Mouse (Mus musculus): Measurements from ENCODE around the gene Rrp9. TPM values are rescaled to one million over a fixed set of nuclear protein-coding genes. Genes with fewer than 3 reads are reported as not detected.

Gene Rrp9
- 27.4 and 29.2 TPM in 2 replicates for polyA plus RNA-seq (2012; rRNA removed)

DNA sequence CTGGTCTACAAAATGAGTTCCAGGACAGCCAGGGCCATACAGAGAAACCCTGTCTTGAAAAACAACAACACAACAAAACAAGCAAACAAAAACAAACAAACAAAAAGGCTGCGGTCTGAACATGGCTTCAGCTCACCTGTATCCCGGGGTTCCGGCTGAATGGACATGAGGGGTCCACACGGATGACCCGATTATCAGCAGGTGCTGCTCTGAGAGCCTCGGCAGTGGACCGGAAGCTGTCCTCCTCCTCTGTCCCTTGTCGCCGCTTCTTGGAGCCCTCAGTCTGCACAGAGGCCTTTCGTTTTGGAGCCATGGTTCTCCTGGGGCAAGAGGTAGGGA lies at the start of gene Rrp9:
Gene Rrp9 (plus strand): TSS at position 301 of the 339 bp plus-strand sequence.
- DNase-seq: no peak
- Histone ChIP-seq H3K4me3 (replicated peaks; ENCODE audit: extremely low read depth, low read depth, low read length) (peak within 1 kb of the TSS; percentile 49), H3K4me1 (ENCODE audit: control insufficient read depth, insufficient read depth, low read length) (peaks cover 13% of the 10 kb centered on the region)
- WGBS: 58% methylated on average over 10 of the region's 10 CpGs
- TF ChIP-seq POLR2A (IDR thresholded peaks at IDR 0.05; ENCODE audit: borderline replicate concordance, extremely low read depth, low read depth, low read length): no peak
- TF ChIP-seq CTCF (IDR thresholded peaks at IDR 0.05; ENCODE audit: insufficient read depth, low read length): no peak

- peaks cover 8% of the 10 kb centered on the region for H3K4me1 ChIP-seq (ENCODE audit: control insufficient read depth, insufficient read depth, low read length)
- peak overlapping the region; percentile 85 for H3K4me3 ChIP-seq (replicated peaks; ENCODE audit: extremely low read depth, low read depth, low read length)
- TF ChIP-seq POLR2A (IDR thresholded peaks at IDR 0.05; ENCODE audit: borderline replicate concordance, extremely low read depth, low read depth, low read length): no peak
- no peak for TF ChIP-seq CTCF (IDR thresholded peaks at IDR 0.05; ENCODE audit: insufficient read depth, low read length)
- 5% methylated on average over 11 of the region's 11 CpGs for WGBS
- no peak for DNase-seq
Measured at GRCm38 (mm10) chr9:106428719-106429220, 47.0 kb upstream of the Rrp9 start.

- TF ChIP-seq CTCF (IDR thresholded peaks at IDR 0.05; ENCODE audit: insufficient read depth, low read length): no peak
- TF ChIP-seq POLR2A (IDR thresholded peaks at IDR 0.05; ENCODE audit: borderline replicate concordance, extremely low read depth, low read depth, low read length): peak; percentile 80
- peaks cover 8% of the 10 kb centered on the region for H3K4me1 ChIP-seq (ENCODE audit: control insufficient read depth, insufficient read depth, low read length)
- WGBS: under 1% methylated on average over 55 of the region's 55 CpGs
- DNase-seq: peak; percentile 97
- H3K4me3 ChIP-seq (replicated peaks; ENCODE audit: extremely low read depth, low read depth, low read length): peak within 1 kb of the TSS; percentile 85
Measured at GRCm38 (mm10) chr9:106429221-106430014, 46.3 kb upstream of the Rrp9 start, which contains the start of gene Rpl29. Gene Rpl29 (plus strand): TSS chr9:106429454.

- TF ChIP-seq POLR2A (IDR thresholded peaks at IDR 0.05; ENCODE audit: borderline replicate concordance, extremely low read depth, low read depth, low read length) (no peak), CTCF (IDR thresholded peaks at IDR 0.05; ENCODE audit: insufficient read depth, low read length) (no peak)
- peak overlapping the region; percentile 78 for H3K4me3 ChIP-seq (replicated peaks; ENCODE audit: extremely low read depth, low read depth, low read length)
- peaks cover 8% of the 10 kb centered on the region for H3K4me1 ChIP-seq (ENCODE audit: control insufficient read depth, insufficient read depth, low read length)
- 3% methylated on average over 4 of the region's 4 CpGs for WGBS
- no peak for DNase-seq
Measured at GRCm38 (mm10) chr9:106430015-106430264, 45.8 kb upstream of the Rrp9 start.

DNA sequence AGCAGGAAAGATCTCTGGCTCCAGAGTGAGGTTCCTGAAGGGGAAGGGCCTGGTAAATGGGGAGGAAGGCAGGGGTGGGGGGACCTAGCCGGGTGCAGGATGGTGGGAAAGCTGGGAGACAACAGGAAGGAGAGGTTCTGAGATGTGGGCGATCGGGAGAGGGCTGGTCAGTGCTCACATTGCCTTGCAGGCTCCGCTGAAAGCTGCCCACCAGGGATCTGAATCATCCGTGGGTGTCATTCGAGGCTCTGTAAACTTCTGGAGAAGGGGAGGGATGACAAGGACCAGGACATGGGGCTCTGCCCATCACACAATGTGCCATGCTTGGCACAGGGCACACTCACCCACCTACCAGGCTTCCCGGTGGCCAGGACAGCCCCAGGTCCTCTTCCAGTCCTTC lies 42.4 kb upstream of the Rrp9 start:
- Histone ChIP-seq H3K4me3 (replicated peaks; ENCODE audit: extremely low read depth, low read depth, low read length) (no peak overlapping the region), H3K4me1 (ENCODE audit: control insufficient read depth, insufficient read depth, low read length) (peaks cover 11% of the 10 kb centered on the region)
- WGBS: 61% methylated on average over 7 of the region's 7 CpGs
- TF ChIP-seq POLR2A (IDR thresholded peaks at IDR 0.05; ENCODE audit: borderline replicate concordance, extremely low read depth, low read depth, low read length) (no peak), CTCF (IDR thresholded peaks at IDR 0.05; ENCODE audit: insufficient read depth, low read length) (no peak)
- no peak for DNase-seq

GRCm38 (mm10) chr9:106436566-106436965 lies 39.2 kb upstream of the Rrp9 start:
- no peak for TF ChIP-seq POLR2A (IDR thresholded peaks at IDR 0.05; ENCODE audit: borderline replicate concordance, extremely low read depth, low read depth, low read length)
- no peak for TF ChIP-seq CTCF (IDR thresholded peaks at IDR 0.05; ENCODE audit: insufficient read depth, low read length)
- no peak overlapping the region for H3K4me3 ChIP-seq (replicated peaks; ENCODE audit: extremely low read depth, low read depth, low read length)
- WGBS: 81% methylated on average over 9 of the region's 9 CpGs

DNA sequence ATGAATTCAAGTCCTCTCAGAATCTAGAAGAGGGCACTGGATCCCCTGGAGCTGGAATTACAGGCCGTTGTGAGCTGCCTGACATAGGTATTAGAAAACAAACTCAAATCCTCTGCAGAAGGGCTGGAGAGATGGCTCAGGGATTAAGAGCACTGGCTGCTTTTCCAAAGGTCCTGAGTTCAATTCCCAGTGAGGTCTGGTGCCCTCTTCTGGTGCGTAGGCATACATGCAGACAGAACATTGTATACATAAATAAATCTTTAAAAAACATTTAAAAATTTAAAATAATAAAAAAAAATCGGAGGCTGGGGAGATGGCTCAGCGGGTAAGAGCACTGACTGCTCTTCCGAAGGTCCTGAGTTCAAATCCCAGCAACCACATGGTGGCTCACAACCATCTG lies 33.1 kb upstream of the Rrp9 start:
- no peak overlapping the region for H3K4me3 ChIP-seq (replicated peaks; ENCODE audit: extremely low read depth, low read depth, low read length)
- no peak for DNase-seq
- TF ChIP-seq POLR2A (IDR thresholded peaks at IDR 0.05; ENCODE audit: borderline replicate concordance, extremely low read depth, low read depth, low read length) (no peak), CTCF (IDR thresholded peaks at IDR 0.05; ENCODE audit: insufficient read depth, low read length) (no peak)
- 80% methylated on average over 5 of the region's 5 CpGs for WGBS
- peaks cover under 1% of the 10 kb centered on the region; the same call in 1 of the 2 replicates for H3K4me1 ChIP-seq (ENCODE audit: control insufficient read depth, insufficient read depth, low read length)

More at GRCm38 (mm10) chr9:106436566-106436965, 39.2 kb upstream of the Rrp9 start:
- H3K4me1 ChIP-seq (ENCODE audit: control insufficient read depth, insufficient read depth, low read length): 0 out of 2 replicates have a peak, but pooled peaks cover 3% of the 10 kb centered on the region
- DNase-seq: no peak

DNA sequence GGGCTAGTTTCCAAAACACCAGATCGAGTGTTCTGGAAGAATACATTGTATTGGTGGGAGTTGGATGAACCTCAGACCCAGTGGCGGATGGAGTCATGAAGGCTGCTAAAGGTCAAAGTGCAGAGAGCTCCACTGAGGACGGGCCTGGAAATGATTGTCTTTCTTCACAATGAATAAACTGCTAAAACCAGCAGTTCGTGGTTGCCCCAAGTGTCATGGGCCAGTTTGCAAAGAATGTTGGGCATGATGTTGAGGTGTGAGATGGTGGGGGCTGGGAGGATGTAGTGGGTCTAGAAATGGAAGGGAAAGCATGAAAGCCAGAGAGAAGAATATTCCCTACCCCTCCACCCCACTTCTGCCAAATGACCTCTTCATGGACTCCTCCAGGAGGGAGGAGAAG lies 30.9 kb upstream of the Rrp9 start:
- DNase-seq: no peak
- 78% methylated on average over 4 of the region's 4 CpGs for WGBS

GRCm38 (mm10) chr9:106447348-106447747 lies 28.4 kb upstream of the Rrp9 start, which contains the start of the genes Abhd14b and Abhd14a:
Gene Abhd14b (plus strand): TSS chr9:106447459.
Gene Abhd14a (minus strand): TSS chr9:106447678.
- Histone ChIP-seq H3K4me1 (ENCODE audit: control insufficient read depth, insufficient read depth, low read length) (peaks cover 15% of the 10 kb centered on the region), H3K4me3 (replicated peaks; ENCODE audit: extremely low read depth, low read depth, low read length) (peak within 1 kb of the TSS; percentile 72)

More for the DNA sequence above, 30.9 kb upstream of the Rrp9 start:
- no peak overlapping the region for H3K4me3 ChIP-seq (replicated peaks; ENCODE audit: extremely low read depth, low read depth, low read length)
- peaks cover 8% of the 10 kb centered on the region for H3K4me1 ChIP-seq (ENCODE audit: control insufficient read depth, insufficient read depth, low read length)
- TF ChIP-seq POLR2A (IDR thresholded peaks at IDR 0.05; ENCODE audit: borderline replicate concordance, extremely low read depth, low read depth, low read length): no peak
- TF ChIP-seq CTCF (IDR thresholded peaks at IDR 0.05; ENCODE audit: insufficient read depth, low read length): no peak

More at GRCm38 (mm10) chr9:106447348-106447747, 28.4 kb upstream of the Rrp9 start, which contains the start of the genes Abhd14b and Abhd14a:
- peak; percentile 89 for DNase-seq
- TF ChIP-seq CTCF (IDR thresholded peaks at IDR 0.05; ENCODE audit: insufficient read depth, low read length): peak; percentile 24; the same call in 1 of the 2 replicates
- TF ChIP-seq POLR2A (IDR thresholded peaks at IDR 0.05; ENCODE audit: borderline replicate concordance, extremely low read depth, low read depth, low read length): 0 out of 2 replicates have a peak, but pooled peaks have one; percentile 29
- under 1% methylated on average over 24 of the region's 24 CpGs for WGBS

All from lung, adult 2 months (tissue).